Mouse (Mus musculus): ENCODE data around the gene Adrm1. TPM values are rescaled to one million over a fixed set of nuclear protein-coding genes. Genes with fewer than 3 reads are reported as not detected.

Adrm1 gene
- polyA plus RNA-seq (2016; fragmentation: Nextera tagmentation; extraction: Ambion mirVana), result 264 and 272 TPM in 2 replicates

DNA sequence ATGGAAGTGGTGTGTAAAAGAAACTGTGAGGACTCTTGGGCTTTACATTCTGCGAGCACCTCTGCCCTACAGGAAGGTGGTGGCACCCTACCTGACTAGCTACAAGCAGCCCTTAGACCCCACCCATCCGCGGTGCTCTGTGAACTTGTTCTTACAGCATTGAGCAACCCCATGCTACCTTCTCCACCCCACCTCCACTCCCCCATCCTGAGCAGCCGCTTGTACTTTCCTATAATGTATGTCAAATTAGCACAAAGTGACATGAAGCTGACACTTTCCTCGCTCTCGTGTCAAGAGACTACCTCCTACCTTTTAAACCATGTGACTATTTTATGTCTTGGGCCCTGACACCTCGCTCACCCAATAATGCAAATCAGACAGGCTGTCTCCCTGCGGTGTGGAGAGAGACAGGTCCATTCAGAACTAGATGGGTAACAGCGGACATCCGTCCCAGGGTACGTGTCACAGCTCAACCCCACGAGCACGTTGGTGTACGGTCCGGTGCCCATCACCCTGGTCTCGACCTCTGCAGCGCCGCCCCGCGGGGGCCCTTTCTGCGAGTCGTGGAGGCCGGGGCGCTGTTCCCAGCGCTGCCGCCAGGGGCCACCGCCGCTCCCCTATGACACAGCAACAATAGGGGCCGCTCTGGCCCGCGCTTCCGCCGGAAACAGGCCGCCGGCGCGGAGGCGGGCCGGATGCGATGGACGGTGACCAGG, at the start of gene Adrm1:
Gene Adrm1 (plus strand): TSS at position 680 of the 716 bp plus-strand sequence.
- peak; percentile 99 for DNase-seq (ENCODE audit: low spot score)
- peaks cover 34% of the 10 kb centered on the region for H3K36me3 ChIP-seq (replicated peaks)
- H3K9me3 ChIP-seq, result no peaks in the 10 kb centered on the region
- peak within 1 kb of the TSS; percentile 92 for H3K4me3 ChIP-seq
- 4% methylated on average over 41 of the region's 41 CpGs for WGBS
- no peaks in the 10 kb centered on the region for H3K27me3 ChIP-seq (replicated peaks; ENCODE audit: low read depth, poor library complexity, severe bottlenecking)
- peak within 1 kb of the TSS; percentile 93 for H3K27ac ChIP-seq (replicated peaks)
- peaks cover 25% of the 10 kb centered on the region for H3K4me1 ChIP-seq

DNA sequence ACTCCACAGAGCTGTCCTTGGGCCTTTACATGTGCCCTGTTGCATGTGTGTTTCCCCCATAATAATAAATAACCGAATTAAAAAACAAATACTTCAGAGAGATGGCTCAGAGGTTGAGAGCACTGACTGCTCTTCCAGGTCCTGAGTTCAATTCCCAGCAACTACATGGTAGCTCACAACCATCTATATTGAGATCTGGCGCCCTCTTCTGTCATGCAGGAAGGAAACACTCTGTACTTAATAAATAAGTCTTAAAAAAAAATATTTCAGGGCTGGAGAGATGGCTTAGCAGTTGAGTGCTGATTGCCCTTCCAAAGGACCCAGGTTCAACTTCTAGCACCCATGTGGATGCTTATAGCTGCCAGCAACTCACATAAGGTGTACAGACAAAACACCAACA, 47.1 kb upstream of the Adrm1 start:
- WGBS, result 79% methylated on average over 2 of the region's 2 CpGs

DNA sequence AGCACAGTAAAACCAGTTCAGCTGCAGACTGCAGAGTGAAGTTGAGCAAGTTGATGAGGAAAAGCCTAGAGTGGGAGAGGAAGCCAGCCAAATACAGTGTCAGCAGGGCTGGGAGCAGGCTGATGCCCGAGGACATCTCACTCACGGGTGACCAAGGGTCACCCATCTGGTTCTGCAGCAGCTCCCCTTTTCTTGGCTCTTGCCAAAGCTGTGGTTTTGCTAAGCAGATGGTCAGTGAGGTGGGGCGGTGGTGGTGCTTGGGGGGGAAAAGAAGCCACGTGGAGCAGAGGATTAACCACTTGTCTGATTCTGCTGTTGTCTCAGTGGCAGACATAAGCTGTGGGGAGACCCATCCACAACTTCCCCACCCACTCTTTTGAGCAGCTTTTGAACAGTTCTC, 45.1 kb upstream of the Adrm1 start:
- 21% methylated on average over 4 of the region's 4 CpGs for WGBS
- no peak overlapping the region for H3K27ac ChIP-seq (replicated peaks)
- no peak for DNase-seq (ENCODE audit: low spot score)

More for the DNA sequence above, 47.1 kb upstream of the Adrm1 start:
- H3K27me3 ChIP-seq (replicated peaks; ENCODE audit: low read depth, poor library complexity, severe bottlenecking), result no peaks in the 10 kb centered on the region
- H3K4me3 ChIP-seq, result no peak overlapping the region
- 0 out of 2 replicates have a peak, but pooled peaks cover 3% of the 10 kb centered on the region for H3K9me3 ChIP-seq
- peaks cover 31% of the 10 kb centered on the region for H3K4me1 ChIP-seq
- no peak overlapping the region for H3K27ac ChIP-seq (replicated peaks)
- no peak for DNase-seq (ENCODE audit: low spot score)
- peaks cover 10% of the 10 kb centered on the region for H3K36me3 ChIP-seq (replicated peaks)

DNA sequence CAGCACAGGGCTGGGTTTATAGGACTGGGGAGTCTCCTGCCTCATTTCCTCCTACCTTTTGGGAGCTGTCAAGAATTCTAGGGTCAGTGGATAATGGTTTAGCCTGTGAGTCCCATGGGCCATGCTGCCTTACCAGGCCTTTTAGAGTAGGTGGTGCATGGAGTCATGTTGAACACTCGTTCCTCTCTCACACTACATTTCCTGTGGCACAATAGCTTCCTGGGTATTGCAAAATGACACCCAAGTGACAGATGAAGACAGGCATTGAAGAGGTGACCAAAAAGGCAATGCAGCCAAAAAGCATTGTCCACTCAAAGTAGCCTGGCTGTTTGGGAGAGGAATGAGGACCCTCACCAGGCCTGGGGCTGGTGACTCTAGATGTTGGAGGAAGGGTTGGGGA, 43.6 kb upstream of the Adrm1 start:
- H3K4me1 ChIP-seq, result peaks cover 23% of the 10 kb centered on the region
- 57% methylated on average over 1 of the region's 1 CpGs for WGBS
- H3K36me3 ChIP-seq (replicated peaks), result peaks cover 10% of the 10 kb centered on the region
- H3K4me3 ChIP-seq, result no peak overlapping the region
- no peaks in the 10 kb centered on the region for H3K27me3 ChIP-seq (replicated peaks; ENCODE audit: low read depth, poor library complexity, severe bottlenecking)
- 0 out of 2 replicates have a peak, but pooled peaks cover 3% of the 10 kb centered on the region for H3K9me3 ChIP-seq
- DNase-seq (ENCODE audit: low spot score), result no peak
- no peak overlapping the region for H3K27ac ChIP-seq (replicated peaks)

More for the DNA sequence above, 45.1 kb upstream of the Adrm1 start:
- Histone ChIP-seq H3K9me3 (0 out of 2 replicates have a peak, but pooled peaks cover 3% of the 10 kb centered on the region), H3K27me3 (replicated peaks; ENCODE audit: low read depth, poor library complexity, severe bottlenecking) (no peaks in the 10 kb centered on the region), H3K4me1 (peaks cover 23% of the 10 kb centered on the region), H3K4me3 (no peak overlapping the region), H3K36me3 (replicated peaks) (peaks cover 10% of the 10 kb centered on the region)

DNA sequence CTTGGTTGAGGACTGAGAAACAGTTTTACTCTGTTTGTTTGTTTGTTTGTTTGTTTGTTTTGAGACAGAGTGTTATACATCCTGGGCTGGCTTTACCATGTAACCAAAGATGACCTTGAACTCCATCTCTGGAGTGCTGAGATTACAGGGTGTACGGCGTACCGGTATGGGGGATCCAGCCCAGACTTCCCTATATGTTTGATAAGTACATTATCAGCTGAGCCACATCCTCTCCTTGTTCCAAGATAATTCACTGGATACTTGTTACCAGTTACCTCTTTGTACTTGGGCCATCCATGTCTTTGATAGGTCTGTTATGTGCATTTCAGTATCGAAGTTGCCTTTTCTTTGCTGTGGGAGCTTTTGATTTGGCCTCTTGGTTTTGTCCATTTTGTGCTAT, 38.1 kb upstream of the Adrm1 start:
- WGBS, result 95% methylated on average over 4 of the region's 4 CpGs

DNA sequence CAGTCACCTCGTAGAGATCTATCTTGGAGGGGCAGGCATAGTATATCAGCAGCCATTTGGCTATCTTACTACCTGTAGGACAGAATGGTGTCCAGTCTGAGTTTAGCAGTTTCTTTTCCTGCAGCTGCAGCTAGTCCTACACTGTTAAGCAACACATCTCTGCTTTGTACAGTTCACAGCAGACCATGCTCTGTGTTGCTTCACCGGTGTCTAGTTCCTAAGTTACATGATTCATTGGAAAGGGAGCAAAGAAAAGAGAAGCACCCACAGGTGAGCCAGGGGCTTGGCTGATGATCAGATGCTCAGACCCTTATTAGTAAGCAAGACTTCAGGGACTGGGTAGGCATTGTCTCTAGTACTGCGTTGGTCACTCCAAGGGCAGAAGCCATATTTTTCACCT, 37.4 kb upstream of the Adrm1 start:
- no peak for DNase-seq (ENCODE audit: low spot score)
- no peaks in the 10 kb centered on the region for H3K4me1 ChIP-seq
- no peaks in the 10 kb centered on the region for H3K9me3 ChIP-seq
- no peak overlapping the region for H3K4me3 ChIP-seq
- 88% methylated on average over 3 of the region's 3 CpGs for WGBS
- no peaks in the 10 kb centered on the region for H3K27me3 ChIP-seq (replicated peaks; ENCODE audit: low read depth, poor library complexity, severe bottlenecking)
- H3K27ac ChIP-seq (replicated peaks), result no peak overlapping the region
- peaks cover 8% of the 10 kb centered on the region for H3K36me3 ChIP-seq (replicated peaks)

More for the DNA sequence above, 38.1 kb upstream of the Adrm1 start:
- no peak overlapping the region for H3K4me3 ChIP-seq
- no peaks in the 10 kb centered on the region for H3K27me3 ChIP-seq (replicated peaks; ENCODE audit: low read depth, poor library complexity, severe bottlenecking)
- H3K4me1 ChIP-seq, result no peaks in the 10 kb centered on the region
- no peaks in the 10 kb centered on the region for H3K9me3 ChIP-seq
- no peak for DNase-seq (ENCODE audit: low spot score)
- peaks cover 1% of the 10 kb centered on the region for H3K36me3 ChIP-seq (replicated peaks)
- no peak overlapping the region for H3K27ac ChIP-seq (replicated peaks)

DNA sequence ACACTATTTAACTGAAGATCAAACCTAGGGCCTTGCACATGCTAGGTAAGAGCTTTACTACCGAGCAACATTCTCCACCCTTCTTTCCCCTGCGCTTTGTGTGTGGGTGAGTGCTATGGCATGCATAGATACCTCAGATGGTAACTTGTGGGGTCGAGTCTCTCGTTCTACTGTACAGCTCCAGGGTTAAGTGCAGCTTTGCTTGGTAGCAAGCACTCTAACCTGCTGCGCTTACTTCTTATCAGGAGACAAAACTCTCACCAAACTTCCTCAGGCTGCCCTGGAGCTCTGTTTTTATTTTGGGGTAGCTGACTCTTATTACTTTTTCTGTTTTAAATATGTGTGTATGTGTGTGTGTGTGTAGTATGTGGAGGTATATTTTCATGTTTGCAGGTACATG, 35.9 kb upstream of the Adrm1 start:
- no peak for DNase-seq (ENCODE audit: low spot score)
- Histone ChIP-seq H3K27ac (replicated peaks) (no peak overlapping the region), H3K4me1 (no peaks in the 10 kb centered on the region), H3K4me3 (no peak overlapping the region), H3K9me3 (no peaks in the 10 kb centered on the region), H3K36me3 (replicated peaks) (peaks cover 16% of the 10 kb centered on the region), H3K27me3 (replicated peaks; ENCODE audit: low read depth, poor library complexity, severe bottlenecking) (no peaks in the 10 kb centered on the region)
- WGBS, result 83% methylated on average over 5 of the region's 5 CpGs

DNA sequence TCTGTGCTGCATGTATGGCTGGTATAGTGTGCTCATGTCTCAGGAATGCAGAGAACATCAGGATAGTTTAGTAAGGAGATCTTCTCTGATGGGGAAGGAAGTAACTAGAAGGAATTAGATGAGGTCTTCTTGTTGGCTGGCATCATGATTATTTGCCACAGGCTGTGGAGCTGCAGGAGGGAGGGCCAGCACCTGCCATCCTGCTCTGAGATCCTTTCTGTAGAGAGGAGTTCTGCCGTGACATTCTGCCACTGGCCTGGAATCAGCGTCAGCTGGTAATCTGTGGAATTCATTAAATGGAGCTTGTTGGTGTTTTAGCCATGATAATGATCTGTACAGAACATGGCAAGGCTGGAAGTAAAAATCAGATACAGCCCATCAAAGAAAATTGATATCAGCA, 25.2 kb upstream of the Adrm1 start:
- Histone ChIP-seq H3K9me3 (no peaks in the 10 kb centered on the region), H3K4me3 (no peak overlapping the region), H3K36me3 (replicated peaks) (peaks cover 72% of the 10 kb centered on the region), H3K4me1 (no peaks in the 10 kb centered on the region), H3K27me3 (replicated peaks; ENCODE audit: low read depth, poor library complexity, severe bottlenecking) (no peaks in the 10 kb centered on the region), H3K27ac (replicated peaks) (no peak overlapping the region)
- WGBS, result 95% methylated on average over 2 of the region's 2 CpGs
- DNase-seq (ENCODE audit: low spot score), result no peak

DNA sequence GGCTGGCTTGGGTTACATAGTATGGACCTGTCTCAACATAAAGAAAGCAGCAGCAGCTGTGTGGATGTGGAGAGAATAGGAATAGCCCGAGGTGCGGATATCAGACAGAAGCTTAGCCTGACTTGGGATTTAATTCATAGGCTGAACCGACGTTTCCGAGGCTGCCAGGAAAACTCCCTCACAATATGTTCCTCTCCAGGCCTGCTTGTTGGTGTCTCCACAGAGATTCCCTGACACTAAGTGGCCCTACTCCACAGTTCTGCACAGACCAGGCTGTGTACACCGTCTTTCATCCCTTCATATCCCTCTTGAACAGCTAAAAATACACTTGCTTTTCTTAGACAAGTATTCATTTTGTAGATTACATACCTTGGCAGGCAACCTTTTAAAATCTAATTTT, 23.9 kb upstream of the Adrm1 start:
- WGBS, result 89% methylated on average over 6 of the region's 6 CpGs
- no peaks in the 10 kb centered on the region for H3K9me3 ChIP-seq
- no peak overlapping the region for H3K27ac ChIP-seq (replicated peaks)
- H3K4me3 ChIP-seq, result no peak overlapping the region
- peaks cover 73% of the 10 kb centered on the region for H3K36me3 ChIP-seq (replicated peaks)
- H3K27me3 ChIP-seq (replicated peaks; ENCODE audit: low read depth, poor library complexity, severe bottlenecking), result no peaks in the 10 kb centered on the region
- no peaks in the 10 kb centered on the region for H3K4me1 ChIP-seq
- no peak for DNase-seq (ENCODE audit: low spot score)

DNA sequence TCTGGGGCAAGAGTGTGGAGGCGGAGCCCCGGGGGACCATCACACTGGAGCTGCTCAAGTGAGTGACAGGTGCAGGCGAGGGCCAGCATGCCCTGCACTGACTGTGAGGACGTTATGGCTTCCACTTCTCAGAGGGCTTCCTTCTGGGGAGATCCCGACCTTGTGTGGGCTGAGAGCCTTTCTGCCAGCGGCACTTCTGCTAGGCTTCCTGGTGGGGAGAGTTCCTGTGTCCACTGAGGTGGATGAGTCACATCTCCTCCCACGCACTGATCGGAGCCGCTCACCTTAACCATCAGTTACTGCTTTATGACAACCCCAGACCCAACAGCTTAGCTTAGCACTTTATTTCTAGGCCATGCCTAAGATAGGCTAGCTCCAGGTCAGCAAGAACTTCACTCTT, 22.7 kb upstream of the Adrm1 start:
- Histone ChIP-seq H3K9me3 (no peaks in the 10 kb centered on the region), H3K36me3 (replicated peaks) (peaks cover 80% of the 10 kb centered on the region), H3K4me3 (no peak overlapping the region), H3K27me3 (replicated peaks; ENCODE audit: low read depth, poor library complexity, severe bottlenecking) (no peaks in the 10 kb centered on the region), H3K27ac (replicated peaks) (no peak overlapping the region), H3K4me1 (no peaks in the 10 kb centered on the region)
- no peak for DNase-seq (ENCODE audit: low spot score)
- WGBS, result 88% methylated on average over 9 of the region's 9 CpGs

DNA sequence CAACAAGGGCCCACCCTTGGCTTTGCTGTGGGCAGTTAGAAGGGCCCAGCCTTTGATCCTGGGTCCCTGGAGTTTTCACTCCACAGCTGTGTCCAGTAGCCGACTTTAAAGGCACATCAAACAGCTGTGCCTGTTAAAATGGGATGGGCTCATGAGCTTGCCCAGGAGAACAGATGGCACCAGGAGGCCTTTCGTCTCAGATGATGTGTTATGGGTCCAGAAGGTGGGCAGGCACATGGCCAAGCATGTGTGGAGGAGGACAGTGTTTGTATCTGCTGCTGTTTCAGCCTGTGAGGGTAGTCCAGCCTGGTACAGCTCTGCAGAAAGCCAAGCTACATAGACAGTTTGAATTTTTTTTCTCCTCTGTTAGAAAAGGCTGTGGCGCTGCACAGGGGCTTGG, 16.5 kb upstream of the Adrm1 start:
- no peak for DNase-seq (ENCODE audit: low spot score)
- Histone ChIP-seq H3K9me3 (no peaks in the 10 kb centered on the region), H3K27me3 (replicated peaks; ENCODE audit: low read depth, poor library complexity, severe bottlenecking) (no peaks in the 10 kb centered on the region), H3K4me3 (no peak overlapping the region), H3K27ac (replicated peaks) (no peak overlapping the region), H3K4me1 (no peaks in the 10 kb centered on the region), H3K36me3 (replicated peaks) (peaks cover 78% of the 10 kb centered on the region)
- WGBS, result 84% methylated on average over 3 of the region's 3 CpGs

DNA sequence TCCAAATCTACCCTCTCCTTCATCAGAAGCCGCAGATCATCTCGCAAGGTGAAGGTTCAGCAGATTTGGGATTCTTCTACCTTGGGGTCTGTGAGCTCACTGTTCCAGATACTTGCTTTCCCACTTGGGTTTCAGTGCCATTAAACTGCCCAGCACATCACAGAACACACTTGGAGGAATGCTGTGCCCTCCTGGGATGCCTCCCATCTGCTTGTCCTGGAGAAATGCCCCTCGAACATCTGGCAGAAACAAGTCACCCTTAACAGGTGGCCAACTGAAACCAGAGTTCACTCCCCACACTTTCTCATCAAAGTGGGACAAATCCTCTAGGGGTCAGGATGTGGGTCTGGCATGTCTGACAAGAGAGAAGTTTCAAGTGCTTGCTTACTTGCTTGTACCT, 12.7 kb upstream of the Adrm1 start:
- no peaks in the 10 kb centered on the region for H3K27me3 ChIP-seq (replicated peaks; ENCODE audit: low read depth, poor library complexity, severe bottlenecking)
- peaks cover 71% of the 10 kb centered on the region for H3K36me3 ChIP-seq (replicated peaks)
- 93% methylated on average over 3 of the region's 3 CpGs for WGBS
- no peaks in the 10 kb centered on the region for H3K4me1 ChIP-seq
- no peak overlapping the region for H3K27ac ChIP-seq (replicated peaks)
- H3K9me3 ChIP-seq, result no peaks in the 10 kb centered on the region
- no peak for DNase-seq (ENCODE audit: low spot score)
- H3K4me3 ChIP-seq, result no peak overlapping the region

DNA sequence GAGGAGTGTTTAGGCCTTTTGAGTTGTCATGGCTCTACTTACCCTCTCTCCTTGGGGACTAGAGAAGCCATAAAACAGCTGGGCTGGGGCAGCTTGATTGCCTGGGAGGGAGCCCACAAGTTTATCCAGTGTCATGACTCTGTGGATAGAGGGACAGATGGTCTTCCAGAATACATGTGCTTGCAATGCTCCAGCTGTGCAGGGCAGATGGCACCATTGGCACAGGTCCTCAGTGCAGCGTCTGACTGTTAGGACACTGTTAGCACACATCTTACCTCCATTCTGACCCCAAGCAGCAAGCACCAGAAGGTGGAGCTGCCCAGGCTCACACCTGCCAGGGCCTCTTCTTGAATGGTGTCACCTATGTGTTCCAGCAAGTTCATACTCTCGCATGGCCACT, 5.4 kb upstream of the Adrm1 start:
- 82% methylated on average over 2 of the region's 2 CpGs for WGBS
- no peak for DNase-seq (ENCODE audit: low spot score)
- H3K36me3 ChIP-seq (replicated peaks), result peaks cover 17% of the 10 kb centered on the region

More for the DNA sequence above, 5.4 kb upstream of the Adrm1 start:
- H3K9me3 ChIP-seq, result no peaks in the 10 kb centered on the region
- no peak overlapping the region for H3K27ac ChIP-seq (replicated peaks)
- no peak overlapping the region for H3K4me3 ChIP-seq
- H3K4me1 ChIP-seq, result peaks cover 4% of the 10 kb centered on the region
- H3K27me3 ChIP-seq (replicated peaks; ENCODE audit: low read depth, poor library complexity, severe bottlenecking), result no peaks in the 10 kb centered on the region

Data from embryonic facial prominence, embryonic 10.5 days (tissue).